Mouse (Mus musculus): ENCODE results near the gene Msh2. TPM values are rescaled to one million over a fixed set of nuclear protein-coding genes. Genes with fewer than 3 reads are reported as not detected.
"Not testable (repeated sequence)": the region's sequence is repeated elsewhere in the genome, so short reads cannot be mapped to it uniquely, and the experiment has no call there.

The Msh2 gene
- polyA plus RNA-seq, 1 experiment from 2014 or later: 61.8 TPM

GRCm38 (mm10) chr17:87665066-87665822 lies 6.9 kb upstream of the Msh2 start:
- Histone ChIP-seq H3K9ac (no peak overlapping the region), H3K4me1 (no peaks in the 10 kb centered on the region), H3K27me3 (no peaks in the 10 kb centered on the region), H3K4me3 (no peak overlapping the region), H3K36me3 (no peaks in the 10 kb centered on the region), H3K9me3 (no peaks in the 10 kb centered on the region), H3K27ac (no peak overlapping the region), H3K4me2 (no peak overlapping the region)
- WGBS: 73% methylated on average over 10 of the region's 10 CpGs
- no peak for ATAC-seq (ENCODE audit: insufficient number of reproducible peaks, low FRiP score, low TSS enrichment, low read depth)

- peak; percentile 36; the same call in 1 of the 2 replicates for ATAC-seq (ENCODE audit: insufficient number of reproducible peaks, low FRiP score, low TSS enrichment, low read depth)
- no peaks in the 10 kb centered on the region for H3K36me3 ChIP-seq
- H3K9ac ChIP-seq: peak overlapping the region; percentile 78
- H3K4me1 ChIP-seq: peaks cover 24% of the 10 kb centered on the region
- no peaks in the 10 kb centered on the region for H3K27me3 ChIP-seq
- H3K9me3 ChIP-seq: no peaks in the 10 kb centered on the region
- peak overlapping the region; percentile 87 for H3K27ac ChIP-seq
- peak overlapping the region; percentile 97 for H3K4me3 ChIP-seq
- H3K4me2 ChIP-seq: peak overlapping the region; percentile 78
- under 1% methylated on average over 54 of the region's 54 CpGs for WGBS
Observed at GRCm38 (mm10) chr17:87672677-87673286, 652 bp downstream of the Msh2 start.

DNA sequence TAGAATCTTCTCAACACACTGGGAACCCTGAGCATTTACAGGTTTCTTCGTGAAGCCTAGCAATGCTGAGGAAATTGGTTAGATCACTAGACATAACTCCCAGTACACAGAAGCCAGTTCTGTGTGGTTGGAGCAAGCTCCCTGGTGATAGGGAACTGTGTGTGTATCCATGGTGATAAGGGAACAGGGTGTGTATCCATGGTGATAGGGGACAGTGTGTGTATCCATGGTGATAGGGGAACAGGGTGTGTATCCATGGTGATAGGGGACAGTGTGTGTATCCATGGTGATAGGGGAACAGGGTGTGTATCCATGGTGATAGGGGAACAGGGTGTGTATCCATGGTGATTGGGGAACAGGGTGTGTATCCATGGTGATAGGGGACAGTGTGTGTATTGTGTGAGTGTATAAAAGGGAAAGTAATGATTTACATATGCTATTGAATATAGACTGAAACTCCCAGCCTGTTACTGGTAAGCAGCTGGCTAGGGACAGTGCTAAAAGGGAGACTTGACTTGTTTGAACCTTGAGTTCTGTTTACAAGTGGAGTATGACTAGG lies 4.9 kb downstream of the Msh2 start:
- H3K4me1 ChIP-seq: peaks cover 21% of the 10 kb centered on the region
- not testable (repeated sequence) for ATAC-seq (ENCODE audit: insufficient number of reproducible peaks, low FRiP score, low TSS enrichment, low read depth); H3K27ac ChIP-seq; H3K27me3 ChIP-seq; H3K4me2 ChIP-seq; H3K9ac ChIP-seq; H3K4me3 ChIP-seq; H3K9me3 ChIP-seq
- WGBS: 87% methylated on average over 1 of the region's 1 CpGs
- H3K36me3 ChIP-seq: peaks cover 11% of the 10 kb centered on the region; the same call in 1 of the 2 replicates

DNA sequence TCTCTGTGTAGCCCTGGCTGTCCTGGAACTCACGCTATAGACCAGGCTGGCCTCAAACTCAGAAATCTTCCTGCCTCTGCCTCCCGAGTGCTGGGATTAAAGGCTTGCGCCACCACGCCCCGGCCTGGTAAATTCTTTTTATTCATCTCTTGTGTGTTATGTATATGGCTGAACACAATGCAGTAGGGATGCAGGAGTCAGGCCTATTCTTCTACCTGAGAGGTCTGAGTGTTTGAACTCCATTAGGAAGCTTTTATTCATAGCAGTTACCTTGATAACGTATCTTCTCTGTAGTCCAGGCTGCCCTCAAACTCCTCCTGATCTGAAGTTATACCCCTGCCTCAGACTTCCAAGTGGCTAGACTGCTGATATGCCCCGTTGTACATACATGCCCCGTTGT lies 5.5 kb downstream of the Msh2 start:
- H3K27me3 ChIP-seq: no peaks in the 10 kb centered on the region
- H3K27ac ChIP-seq: no peak overlapping the region
- peaks cover 21% of the 10 kb centered on the region for H3K4me1 ChIP-seq
- 95% methylated on average over 8 of the region's 8 CpGs for WGBS
- ATAC-seq (ENCODE audit: insufficient number of reproducible peaks, low FRiP score, low TSS enrichment, low read depth): no peak
- H3K4me2 ChIP-seq: no peak overlapping the region
- H3K36me3 ChIP-seq: peaks cover 15% of the 10 kb centered on the region; the same call in 1 of the 2 replicates
- H3K4me3 ChIP-seq: no peak overlapping the region
- no peaks in the 10 kb centered on the region for H3K9me3 ChIP-seq
- H3K9ac ChIP-seq: no peak overlapping the region

DNA sequence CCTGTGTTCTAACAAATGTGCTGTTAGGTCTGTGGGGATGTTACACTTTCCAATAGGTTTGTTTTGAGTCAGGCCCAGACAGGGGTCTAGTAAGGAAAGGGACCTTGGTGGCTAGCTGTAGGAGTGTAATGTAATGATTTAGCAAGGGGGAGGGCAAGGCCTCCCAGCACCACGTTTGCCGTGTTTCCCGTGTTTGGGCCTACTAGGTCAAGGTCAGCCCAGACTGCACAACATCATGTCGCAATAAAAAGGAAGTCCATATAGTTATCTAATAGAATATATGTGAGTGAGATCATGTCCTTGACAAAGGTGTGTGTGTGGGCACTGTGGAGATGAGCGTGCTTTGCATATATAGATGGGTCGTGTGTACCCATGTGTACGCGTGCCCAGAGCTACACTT lies 17.1 kb downstream of the Msh2 start:
- no peak overlapping the region for H3K4me2 ChIP-seq
- peaks cover 59% of the 10 kb centered on the region for H3K36me3 ChIP-seq
- ATAC-seq (ENCODE audit: insufficient number of reproducible peaks, low FRiP score, low TSS enrichment, low read depth): no peak
- no peak overlapping the region for H3K27ac ChIP-seq
- no peaks in the 10 kb centered on the region for H3K27me3 ChIP-seq
- H3K4me3 ChIP-seq: no peak overlapping the region
- H3K9me3 ChIP-seq: no peaks in the 10 kb centered on the region
- no peak overlapping the region for H3K9ac ChIP-seq
- WGBS: 89% methylated on average over 8 of the region's 8 CpGs
- no peaks in the 10 kb centered on the region for H3K4me1 ChIP-seq

- Histone ChIP-seq H3K9me3 (no peaks in the 10 kb centered on the region), H3K4me2 (no peak overlapping the region), H3K4me1 (no peaks in the 10 kb centered on the region), H3K36me3 (peaks cover 63% of the 10 kb centered on the region), H3K27ac (no peak overlapping the region), H3K9ac (no peak overlapping the region), H3K27me3 (no peaks in the 10 kb centered on the region), H3K4me3 (no peak overlapping the region)
- 85% methylated on average over 5 of the region's 5 CpGs for whole genome bisulfite sequencing
- no peak for ATAC-seq (ENCODE audit: insufficient number of reproducible peaks, low FRiP score, low TSS enrichment, low read depth)
Observed at GRCm38 (mm10) chr17:87691958-87692357, 19.8 kb downstream of the Msh2 start.

GRCm38 (mm10) chr17:87695874-87696465 lies 23.8 kb downstream of the Msh2 start:
- no peaks in the 10 kb centered on the region for H3K9me3 ChIP-seq
- no peaks in the 10 kb centered on the region for H3K27me3 ChIP-seq
- no peak overlapping the region for H3K27ac ChIP-seq
- peaks cover 57% of the 10 kb centered on the region for H3K36me3 ChIP-seq
- no peak overlapping the region for H3K4me3 ChIP-seq
- no peak overlapping the region for H3K4me2 ChIP-seq
- WGBS: 89% methylated on average over 11 of the region's 11 CpGs
- no peak overlapping the region for H3K9ac ChIP-seq
- ATAC-seq (ENCODE audit: insufficient number of reproducible peaks, low FRiP score, low TSS enrichment, low read depth): no peak
- H3K4me1 ChIP-seq: no peaks in the 10 kb centered on the region

GRCm38 (mm10) chr17:87696814-87697213 lies 24.7 kb downstream of the Msh2 start:
- Histone ChIP-seq H3K27me3 (no peaks in the 10 kb centered on the region), H3K4me1 (no peaks in the 10 kb centered on the region), H3K27ac (no peak overlapping the region), H3K4me3 (no peak overlapping the region), H3K36me3 (peaks cover 57% of the 10 kb centered on the region), H3K9me3 (no peaks in the 10 kb centered on the region), H3K9ac (no peak overlapping the region), H3K4me2 (no peak overlapping the region)
- ATAC-seq (ENCODE audit: insufficient number of reproducible peaks, low FRiP score, low TSS enrichment, low read depth): no peak
- 87% methylated on average over 6 of the region's 6 CpGs for WGBS

GRCm38 (mm10) chr17:87698996-87699765 lies 27.1 kb downstream of the Msh2 start:
- Histone ChIP-seq H3K27ac (no peak overlapping the region), H3K36me3 (peaks cover 58% of the 10 kb centered on the region), H3K4me1 (no peaks in the 10 kb centered on the region), H3K9ac (no peak overlapping the region), H3K4me3 (no peak overlapping the region), H3K27me3 (no peaks in the 10 kb centered on the region), H3K9me3 (no peaks in the 10 kb centered on the region), H3K4me2 (no peak overlapping the region)
- 75% methylated on average over 16 of the region's 16 CpGs for WGBS
- peak; percentile 36; the same call in 1 of the 2 replicates for ATAC-seq (ENCODE audit: insufficient number of reproducible peaks, low FRiP score, low TSS enrichment, low read depth)

- no peak overlapping the region for H3K27ac ChIP-seq
Observed at GRCm38 (mm10) chr17:87700101-87700500, 28.0 kb downstream of the Msh2 start.

GRCm38 (mm10) chr17:87724727-87725126 lies 52.6 kb downstream of the Msh2 start:
- H3K9ac ChIP-seq: no peak overlapping the region
- no peak overlapping the region for H3K4me3 ChIP-seq
- H3K9me3 ChIP-seq: no peaks in the 10 kb centered on the region
- no peak overlapping the region for H3K27ac ChIP-seq
- peaks cover 35% of the 10 kb centered on the region for H3K36me3 ChIP-seq
- 80% methylated on average over 7 of the region's 7 CpGs for WGBS
- H3K4me2 ChIP-seq: no peak overlapping the region
- H3K27me3 ChIP-seq: no peaks in the 10 kb centered on the region
- no peak for ATAC-seq (ENCODE audit: insufficient number of reproducible peaks, low FRiP score, low TSS enrichment, low read depth)
- H3K4me1 ChIP-seq: no peaks in the 10 kb centered on the region

More at GRCm38 (mm10) chr17:87700101-87700500, 28.0 kb downstream of the Msh2 start:
- Histone ChIP-seq H3K36me3 (peaks cover 58% of the 10 kb centered on the region), H3K9me3 (no peaks in the 10 kb centered on the region), H3K4me2 (no peak overlapping the region), H3K4me3 (no peak overlapping the region), H3K9ac (no peak overlapping the region), H3K27me3 (no peaks in the 10 kb centered on the region), H3K4me1 (no peaks in the 10 kb centered on the region)
- WGBS: 60% methylated on average over 8 of the region's 8 CpGs
- no peak for ATAC-seq (ENCODE audit: insufficient number of reproducible peaks, low FRiP score, low TSS enrichment, low read depth)

All from limb, embryonic 15.5 days (tissue).